Mouse (Mus musculus) G1E-ER4 (cell line): ENCODE data around the gene Clec4f. TPM values are rescaled to one million over a fixed set of nuclear protein-coding genes. Genes with fewer than 3 reads are reported as not detected.

Experiments used
- GATA1 ChIP-seq: IDR thresholded peaks from one replicate; pipeline ENCODE4 v1.8.0; 2012; ENCODE audit warnings: low read length, inconsistent platforms
- polyA plus RNA-seq: library from polyadenylated mRNA; stranded (reverse); fragments of >175 nt; gene quantifications from 2 replicates; pipeline ENCODE4 v1.2.3, GENCODE M21; 2012

Clec4f gene
- polyA plus RNA-seq = not detected in 2 replicates

GRCm38 (mm10) chr6:83656087-83656486, at the start of gene Clec4f:
Gene Clec4f (minus strand): TSS chr6:83656187.
- no peak for TF ChIP-seq GATA1

- no peak for TF ChIP-seq GATA1
Observed at GRCm38 (mm10) chr6:83704701-83705100, 48.7 kb upstream of the Clec4f start.

GRCm38 (mm10) chr6:83704294-83704693, 48.3 kb upstream of the Clec4f start:
- no peak for TF ChIP-seq GATA1

GRCm38 (mm10) chr6:83703722-83704078, 47.7 kb upstream of the Clec4f start:
- TF ChIP-seq GATA1 = no peak

- TF ChIP-seq GATA1 = no peak
Observed at GRCm38 (mm10) chr6:83703000-83703721, 47.2 kb upstream of the Clec4f start.

GRCm38 (mm10) chr6:83702146-83702999, 46.4 kb upstream of the Clec4f start:
- no peak for TF ChIP-seq GATA1

- TF ChIP-seq GATA1 = no peak
Observed at GRCm38 (mm10) chr6:83701001-83701400, 45.0 kb upstream of the Clec4f start.

GRCm38 (mm10) chr6:83699971-83700370, 44.0 kb upstream of the Clec4f start:
- no peak for TF ChIP-seq GATA1

- TF ChIP-seq GATA1 = no peak
Observed at GRCm38 (mm10) chr6:83697932-83698331, 41.9 kb upstream of the Clec4f start.

GRCm38 (mm10) chr6:83696684-83697083, 40.7 kb upstream of the Clec4f start:
- no peak for TF ChIP-seq GATA1

- TF ChIP-seq GATA1 = no peak
Observed at GRCm38 (mm10) chr6:83695731-83696130, 39.7 kb upstream of the Clec4f start.

- no peak for TF ChIP-seq GATA1
Observed at GRCm38 (mm10) chr6:83693835-83694234, 37.8 kb upstream of the Clec4f start.

GRCm38 (mm10) chr6:83692962-83693361, 37.0 kb upstream of the Clec4f start:
- TF ChIP-seq GATA1 = no peak

- TF ChIP-seq GATA1 = no peak
Observed at GRCm38 (mm10) chr6:83690936-83691335, 34.9 kb upstream of the Clec4f start.

GRCm38 (mm10) chr6:83690277-83690676, 34.3 kb upstream of the Clec4f start:
- TF ChIP-seq GATA1 = no peak

- no peak for TF ChIP-seq GATA1
Observed at GRCm38 (mm10) chr6:83689374-83689773, 33.4 kb upstream of the Clec4f start.

- no peak for TF ChIP-seq GATA1
Observed at GRCm38 (mm10) chr6:83677757-83678156, 21.8 kb upstream of the Clec4f start, which contains the start of gene Cd207. Gene Cd207 (minus strand): TSS chr6:83677857.
